ENCODE assay signal across 20 mouse cellular contexts in genomic region chr13:56697171-56697570, GRCm38 (mm10). TPM values are rescaled to one million over a fixed set of nuclear protein-coding genes. Genes with fewer than 3 reads are reported as not detected.
DNase-seq lines count a peak whose midpoint lies in the region; ATAC-seq lines count a peak whose summit lies in the region.
"Had no signal": no experiment of that assay in that cellular context is flagged by ENCODE, and none has a peak within 500 bp of the region (broad histone marks: within the 10 kb centered on the region; RNA-seq: fewer than 3 reads in every experiment).

No protein-coding gene starts in this region.

- DNase-seq in hindbrain, embryonic 10.5 days (ENCODE audit: low spot score) = no peak
- peak; percentile 39 for DNase-seq in 3T3-L1 (ENCODE audit: low read depth, low spot score)
- no peak for DNase-seq in limb, embryonic 10.5 days (ENCODE audit: low spot score)
- DNase-seq in embryo, embryonic 9.5 days (ENCODE audit: extremely low spot score) = no peak
- DNase-seq in frontal cortex, postnatal 10 days (ENCODE audit: low spot score in 2 of 2) = no peak
- no peak for DNase-seq in cerebellum, postnatal 25 days
- DNase-seq: adrenal gland, postnatal 36 days; cerebellum, adult 11 months; kidney, adult 18-20 months; lung, postnatal 4 days; retina, postnatal 1 day had no signal

- peak overlapping the region; percentile 82; the same call in 1 of the 2 replicates for H3K27ac ChIP-seq in hindbrain, embryonic 13.5 days
- H3K27ac ChIP-seq in hindbrain, embryonic 10.5 days = no peak overlapping the region; the same call in 1 of the 2 replicates
- peak overlapping the region; percentile 72 for H3K27ac ChIP-seq in embryonic facial prominence, embryonic 12.5 days
- peak overlapping the region; percentile 74 for H3K27ac ChIP-seq in limb, embryonic 10.5 days
- H3K27ac ChIP-seq: left cerebral cortex, adult 2 months; neural tube, embryonic 12.5 days had no signal

- H3K9ac ChIP-seq in hindbrain, embryonic 13.5 days = no peak overlapping the region
- no peak overlapping the region for H3K9ac ChIP-seq in embryonic facial prominence, embryonic 12.5 days
- H3K9ac ChIP-seq: hindbrain, embryonic 12.5 days; liver, embryonic 15.5 days; midbrain, embryonic 13.5 days; neural tube, embryonic 12.5 days had no signal

- no peaks in the 10 kb centered on the region for H3K27me3 ChIP-seq in hindbrain, embryonic 13.5 days
- H3K27me3 ChIP-seq in hindbrain, embryonic 10.5 days (ENCODE audit: insufficient read depth, poor library complexity, severe bottlenecking) = no peaks in the 10 kb centered on the region
- H3K27me3 ChIP-seq in embryonic facial prominence, embryonic 12.5 days = no peaks in the 10 kb centered on the region
- H3K27me3 ChIP-seq in limb, embryonic 10.5 days (ENCODE audit: low read depth, poor library complexity, severe bottlenecking) = no peaks in the 10 kb centered on the region
- H3K27me3 ChIP-seq: hindbrain, embryonic 12.5 days; liver, embryonic 15.5 days; midbrain, embryonic 13.5 days; neural tube, embryonic 12.5 days had no signal

- 96% methylated on average over 2 of the region's 2 CpGs for WGBS in hindbrain, embryonic 13.5 days
- 90% methylated on average over 2 of the region's 2 CpGs for WGBS in hindbrain, embryonic 10.5 days
- WGBS in embryonic facial prominence, embryonic 12.5 days = 80% methylated on average over 2 of the region's 2 CpGs
- WGBS in limb, embryonic 10.5 days = 91% methylated on average over 2 of the region's 2 CpGs

- no peaks in the 10 kb centered on the region for H3K36me3 ChIP-seq in hindbrain, embryonic 13.5 days
- no peaks in the 10 kb centered on the region for H3K36me3 ChIP-seq in hindbrain, embryonic 10.5 days
- no peaks in the 10 kb centered on the region for H3K36me3 ChIP-seq in embryonic facial prominence, embryonic 12.5 days
- no peaks in the 10 kb centered on the region for H3K36me3 ChIP-seq in limb, embryonic 10.5 days
- H3K36me3 ChIP-seq: G1E; hindbrain, embryonic 12.5 days; liver, embryonic 15.5 days; midbrain, embryonic 13.5 days; neural tube, embryonic 12.5 days had no signal

- H3K4me1 ChIP-seq in hindbrain, embryonic 13.5 days (replicated peaks) = peaks cover 30% of the 10 kb centered on the region
- H3K4me1 ChIP-seq in hindbrain, embryonic 10.5 days (replicated peaks) = peaks cover 29% of the 10 kb centered on the region
- H3K4me1 ChIP-seq in embryonic facial prominence, embryonic 12.5 days = peaks cover 38% of the 10 kb centered on the region
- peaks cover 53% of the 10 kb centered on the region for H3K4me1 ChIP-seq in limb, embryonic 10.5 days

- H3K4me3 ChIP-seq in hindbrain, embryonic 13.5 days = no peak overlapping the region
- no peak overlapping the region for H3K4me3 ChIP-seq in hindbrain, embryonic 10.5 days
- H3K4me3 ChIP-seq in embryonic facial prominence, embryonic 12.5 days = no peak overlapping the region
- H3K4me3 ChIP-seq in limb, embryonic 10.5 days = no peak overlapping the region
- H3K4me3 ChIP-seq: hindbrain, embryonic 12.5 days; left cerebral cortex, adult 2 months; liver, embryonic 15.5 days; midbrain, embryonic 13.5 days; neural tube, embryonic 12.5 days had no signal

- H3K4me2 ChIP-seq in hindbrain, embryonic 13.5 days = no peak overlapping the region
- H3K4me2 ChIP-seq in embryonic facial prominence, embryonic 12.5 days (replicated peaks) = no peak overlapping the region
- H3K4me2 ChIP-seq: hindbrain, embryonic 12.5 days; liver, embryonic 15.5 days; midbrain, embryonic 13.5 days; neural tube, embryonic 12.5 days had no signal

- no peak for ATAC-seq in hindbrain, embryonic 13.5 days (ENCODE audit: low FRiP score)
- ATAC-seq in embryonic facial prominence, embryonic 12.5 days (ENCODE audit: insufficient number of reproducible peaks, insufficient read depth, low FRiP score, low TSS enrichment) = no peak
- ATAC-seq: midbrain, embryonic 13.5 days had no signal

- H3K9me3 ChIP-seq in hindbrain, embryonic 13.5 days = no peaks in the 10 kb centered on the region
- H3K9me3 ChIP-seq in hindbrain, embryonic 10.5 days = no peaks in the 10 kb centered on the region
- no peaks in the 10 kb centered on the region for H3K9me3 ChIP-seq in embryonic facial prominence, embryonic 12.5 days
- H3K9me3 ChIP-seq in limb, embryonic 10.5 days (replicated peaks) = no peaks in the 10 kb centered on the region
- H3K9me3 ChIP-seq: G1E; hindbrain, embryonic 12.5 days; liver, embryonic 15.5 days; midbrain, embryonic 13.5 days; neural tube, embryonic 12.5 days had no signal

RNA-seq across cellular contexts. Expression of gene Smad5, which starts 5.6 kb away (rescaled TPM):
- 23.5 and 24.1 TPM in 2 replicates for polyA plus RNA-seq in hindbrain, embryonic 13.5 days (2015; fragmentation: Nextera tagmentation; extraction: Ambion mirVana)
- 31.4 and 34.4 TPM in 2 replicates for polyA plus RNA-seq in hindbrain, embryonic 10.5 days (2016; fragmentation: Nextera tagmentation; extraction: Ambion mirVana)
- 46.0 and 46.3 TPM in 2 replicates for polyA plus RNA-seq in embryonic facial prominence, embryonic 12.5 days (2016; fragmentation: Nextera tagmentation; extraction: Ambion mirVana)
- 42.1 and 52.3 TPM in 2 replicates for polyA plus RNA-seq in limb, embryonic 10.5 days (2016; fragmentation: Nextera tagmentation; extraction: Ambion mirVana)

RNA-seq across cellular contexts. Expression of gene Gm45623, which starts 56.5 kb away (rescaled TPM):
- polyA plus RNA-seq in hindbrain, embryonic 13.5 days (2015; fragmentation: Nextera tagmentation; extraction: Ambion mirVana) = 1.5 and 1.7 TPM in 2 replicates
- polyA plus RNA-seq in hindbrain, embryonic 10.5 days (2016; fragmentation: Nextera tagmentation; extraction: Ambion mirVana) = 0.21 TPM in 1 of 2 replicates, not detected in the other
- 0.46 and 0.47 TPM in 2 replicates for polyA plus RNA-seq in embryonic facial prominence, embryonic 12.5 days (2016; fragmentation: Nextera tagmentation; extraction: Ambion mirVana)
- not detected in 2 replicates for polyA plus RNA-seq in limb, embryonic 10.5 days (2016; fragmentation: Nextera tagmentation; extraction: Ambion mirVana)
- polyA plus RNA-seq: G1E; heart, embryonic 14.5 days; hindbrain, embryonic 12.5 days; liver, embryonic 15.5 days had no signal
